12 mouse cellular contexts compared by ENCODE assay signal in the genomic region with DNA sequence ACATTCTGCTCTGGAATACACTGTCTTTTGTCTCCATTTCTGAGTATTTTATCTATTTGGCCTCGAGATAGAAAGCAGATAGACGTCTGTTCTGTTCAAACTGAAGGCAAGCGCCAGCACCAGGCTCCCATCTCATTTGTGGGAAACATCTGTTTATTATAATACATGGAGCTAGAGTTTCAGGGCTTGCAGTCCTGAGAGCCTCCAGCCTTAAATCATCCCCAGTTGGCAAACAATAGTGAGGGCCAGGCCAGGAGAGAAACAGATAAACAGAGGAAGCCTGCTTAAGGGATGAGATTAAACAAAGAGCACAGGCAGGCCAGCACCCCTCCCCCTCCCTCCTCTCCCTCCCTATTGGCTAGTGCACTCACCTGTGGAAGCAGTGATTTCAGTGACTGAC.
A peak's percentile ranks its signal among the peaks of the same experiment; 100 is the strongest.
DNase-seq lines count a peak whose midpoint lies in the region; ATAC-seq lines count a peak whose summit lies in the region.
"Had no signal": no experiment of that assay in that cellular context is flagged by ENCODE, and none has a peak within 500 bp of the region (broad histone marks: within the 10 kb centered on the region; RNA-seq: fewer than 3 reads in every experiment).

No protein-coding gene starts in this region.

- H3K36me3 ChIP-seq in embryonic facial prominence, embryonic 14.5 days (ENCODE audit: control insufficient read depth, insufficient read depth, low read length), result no peaks in the 10 kb centered on the region
- H3K36me3 ChIP-seq in midbrain, embryonic 16.5 days (ENCODE audit: control insufficient read depth, insufficient read depth, low read length), result no peaks in the 10 kb centered on the region
- H3K36me3 ChIP-seq: forebrain, embryonic 10.5 days; lung, embryonic 15.5 days had no signal

- no peak overlapping the region for H3K4me3 ChIP-seq in embryonic facial prominence, embryonic 14.5 days (ENCODE audit: low read depth, low read length)
- no peak overlapping the region for H3K4me3 ChIP-seq in midbrain, embryonic 16.5 days (ENCODE audit: low read depth, low read length)
- H3K4me3 ChIP-seq: forebrain, embryonic 10.5 days; lung, embryonic 15.5 days had no signal

- H3K27ac ChIP-seq in embryonic facial prominence, embryonic 14.5 days (replicated peaks; ENCODE audit: low read depth, low read length), result peak overlapping the region; percentile 81
- peak overlapping the region; percentile 28; the same call in 1 of the 2 replicates for H3K27ac ChIP-seq in midbrain, embryonic 16.5 days (ENCODE audit: low read length)
- H3K27ac ChIP-seq: forebrain, embryonic 10.5 days; lung, embryonic 15.5 days had no signal

- H3K4me1 ChIP-seq in embryonic facial prominence, embryonic 14.5 days (ENCODE audit: control insufficient read depth, insufficient read depth, low read length), result peaks cover 6% of the 10 kb centered on the region; the same call in 1 of the 2 replicates
- peaks cover 13% of the 10 kb centered on the region for H3K4me1 ChIP-seq in midbrain, embryonic 16.5 days (ENCODE audit: control insufficient read depth, insufficient read depth, low read length)
- H3K4me1 ChIP-seq: lung, embryonic 15.5 days had no signal

- no peaks in the 10 kb centered on the region for H3K27me3 ChIP-seq in embryonic facial prominence, embryonic 14.5 days (replicated peaks; ENCODE audit: control insufficient read depth, insufficient read depth, low read length)
- no peaks in the 10 kb centered on the region for H3K27me3 ChIP-seq in midbrain, embryonic 16.5 days (ENCODE audit: control insufficient read depth, insufficient read depth, low read depth, low read length)
- H3K27me3 ChIP-seq: lung, embryonic 15.5 days had no signal

- 12% methylated on average over 3 of the region's 3 CpGs for WGBS in embryonic facial prominence, embryonic 14.5 days
- 23% methylated on average over 3 of the region's 3 CpGs for WGBS in midbrain, embryonic 16.5 days

- H3K4me2 ChIP-seq in embryonic facial prominence, embryonic 14.5 days (ENCODE audit: low read depth, low read length), result no peak overlapping the region
- no peak overlapping the region for H3K4me2 ChIP-seq in midbrain, embryonic 16.5 days (ENCODE audit: low read length)
- H3K4me2 ChIP-seq: lung, embryonic 15.5 days had no signal

- H3K9ac ChIP-seq in embryonic facial prominence, embryonic 14.5 days (ENCODE audit: low read depth, low read length), result no peak overlapping the region
- H3K9ac ChIP-seq in midbrain, embryonic 16.5 days (ENCODE audit: low read depth, low read length), result no peak overlapping the region
- H3K9ac ChIP-seq: lung, embryonic 15.5 days had no signal

- peak; percentile 43 for DNase-seq in embryo, embryonic 10 days (ENCODE audit: low spot score)
- DNase-seq in embryo, embryonic 9.5 days (ENCODE audit: extremely low spot score), result no peak
- peak; percentile 40 for DNase-seq in layer of hippocampus, adult 9-11 months
- DNase-seq in layer of hippocampus, postnatal 10 days (ENCODE audit: low spot score in 2 of 2), result no peak
- DNase-seq in embryonic facial prominence, embryonic 14.5 days (ENCODE audit: low spot score), result peak; percentile 91
- DNase-seq in thymus, postnatal 36 days, result no peak
- DNase-seq in adrenal gland, postnatal 25 days, result no peak
- DNase-seq: adrenal gland, postnatal 36 days; cerebellum, adult 9-10 months had no signal

- ATAC-seq in embryonic facial prominence, embryonic 14.5 days (ENCODE audit: low read depth), result peak; percentile 84
- ATAC-seq in midbrain, embryonic 16.5 days, result no peak

- H3K9me3 ChIP-seq in embryonic facial prominence, embryonic 14.5 days (ENCODE audit: control insufficient read depth, low read length), result 0 out of 2 replicates have a peak, but pooled peaks cover 3% of the 10 kb centered on the region
- H3K9me3 ChIP-seq in midbrain, embryonic 16.5 days (replicated peaks; ENCODE audit: control insufficient read depth, low read length, poor library complexity, severe bottlenecking), result no peaks in the 10 kb centered on the region
- H3K9me3 ChIP-seq: forebrain, embryonic 10.5 days; lung, embryonic 15.5 days had no signal

Comparison
In these comparisons a context has a peak if more than half of its experiments do, and no peak if none do; other contexts are left out.
1. DNase-seq: peak in embryo, embryonic 10 days (single experiment), layer of hippocampus, adult 9-11 months (single experiment) and embryonic facial prominence, embryonic 14.5 days (single experiment); none in embryo, embryonic 9.5 days (single experiment), layer of hippocampus, postnatal 10 days (0 of 2), thymus, postnatal 36 days (0 of 2) and adrenal gland, postnatal 25 days (single experiment).